ENCODE assay signal across 34 mouse cellular contexts in genomic region chr10:94056487-94056886, GRCm38 (mm10).
"Had no signal": no experiment of that assay in that cellular context is flagged by ENCODE, and none has a peak within 500 bp of the region (broad histone marks: within the 10 kb centered on the region; RNA-seq: fewer than 3 reads in every experiment).

No protein-coding gene starts in this region.

- H3K9me3 ChIP-seq: heart, embryonic 10.5 days; heart, embryonic 12.5 days; heart, embryonic 13.5 days; heart, embryonic 15.5 days; hindbrain, embryonic 10.5 days; hindbrain, embryonic 12.5 days; hindbrain, embryonic 13.5 days; hindbrain, embryonic 15.5 days; intestine, embryonic 15.5 days; kidney, embryonic 15.5 days had no signal

- H3K27ac ChIP-seq: heart, embryonic 10.5 days; heart, embryonic 13.5 days; heart, embryonic 15.5 days; hindbrain, embryonic 10.5 days; hindbrain, embryonic 12.5 days; hindbrain, embryonic 13.5 days; hindbrain, embryonic 14.5 days; hindbrain, embryonic 15.5 days; hindbrain, postnatal 0 days; intestine, embryonic 15.5 days; kidney, embryonic 15.5 days; kidney, postnatal 0 days; layer of hippocampus, adult 2 months had no signal

- H3K4me3 ChIP-seq: heart, embryonic 10.5 days; heart, embryonic 12.5 days; heart, embryonic 13.5 days; heart, embryonic 15.5 days; hindbrain, embryonic 10.5 days; hindbrain, embryonic 12.5 days; hindbrain, embryonic 13.5 days; hindbrain, embryonic 15.5 days; intestine, embryonic 15.5 days; kidney, embryonic 15.5 days; layer of hippocampus, adult 2 months had no signal

- H3K36me3 ChIP-seq: heart, embryonic 10.5 days; heart, embryonic 12.5 days; heart, embryonic 13.5 days; heart, embryonic 15.5 days; hindbrain, embryonic 10.5 days; hindbrain, embryonic 12.5 days; hindbrain, embryonic 13.5 days; hindbrain, embryonic 15.5 days; intestine, embryonic 15.5 days; kidney, embryonic 15.5 days had no signal

- H3K4me1 ChIP-seq: hindbrain, embryonic 10.5 days; hindbrain, embryonic 12.5 days; hindbrain, embryonic 15.5 days; kidney, embryonic 15.5 days had no signal

- ATAC-seq: hindbrain, embryonic 16.5 days; hindbrain, postnatal 0 days; inflammation-experienced regulatory T-cells, adult 6 months; intestine, embryonic 15.5 days; intestine, embryonic 16.5 days; intestine, postnatal 0 days had no signal

- H3K4me2 ChIP-seq: heart, embryonic 11.5 days; heart, embryonic 12.5 days; heart, embryonic 13.5 days; heart, embryonic 15.5 days; hindbrain, embryonic 12.5 days; hindbrain, embryonic 13.5 days; hindbrain, embryonic 14.5 days; hindbrain, embryonic 15.5 days; intestine, embryonic 15.5 days; kidney, embryonic 15.5 days had no signal

- H3K9ac ChIP-seq: heart, embryonic 12.5 days; heart, embryonic 13.5 days; heart, embryonic 15.5 days; hindbrain, embryonic 12.5 days; hindbrain, embryonic 13.5 days; hindbrain, embryonic 14.5 days; hindbrain, embryonic 15.5 days; intestine, embryonic 15.5 days; kidney, embryonic 15.5 days had no signal

- DNase-seq: heart, postnatal 10 days; heart, postnatal 36 days; heart, postnatal 4 days; kidney, adult 11 months; kidney, adult 18-20 months; kidney, adult 2 months; kidney, adult 8-10 months; kidney, adult 9 months; kidney, postnatal 10 days; kidney, postnatal 14 days; kidney, postnatal 25 days; kidney, postnatal 36 days; kidney, postnatal 4 days; layer of hippocampus, adult 9-11 months; layer of hippocampus, postnatal 36 days had no signal

- H3K27me3 ChIP-seq: heart, embryonic 12.5 days; heart, embryonic 13.5 days; heart, embryonic 15.5 days; hindbrain, embryonic 12.5 days; hindbrain, embryonic 13.5 days; hindbrain, embryonic 15.5 days; intestine, embryonic 15.5 days; kidney, embryonic 15.5 days had no signal
